Mouse (Mus musculus) neural tube, embryonic 12.5 days (tissue): ENCODE results near the gene Tph2. TPM values are rescaled to one million over a fixed set of nuclear protein-coding genes. Genes with fewer than 3 reads are reported as not detected.

Source experiments
- ATAC-seq: fragments of 200-750 bp; cut with Nextera tagmentation; 2 replicates; pipeline ENCODE4 v1.8.0; 2017; ENCODE audit warnings: low read depth, mild to moderate bottlenecking, moderate TSS enrichment, moderate library complexity; ENCODE audit not compliant: low FRiP score
- H3K27ac ChIP-seq: fragments of 300-500 bp; sonication (generic); 2 replicates; pipeline ENCODE4 v1.5.1; 2016
- H3K27me3 ChIP-seq: fragments of 300-500 bp; sonication (generic); replicated peaks from 2 replicates; pipeline ENCODE4 v1.6.1; 2016; ENCODE audit warnings: mild to moderate bottlenecking
- H3K36me3 ChIP-seq: fragments of 300-500 bp; sonication (generic); 2 replicates; pipeline ENCODE4 v1.6.1; 2016; ENCODE audit warnings: mild to moderate bottlenecking
- H3K4me1 ChIP-seq: fragments of 300-500 bp; sonication (generic); 2 replicates; pipeline ENCODE4 v1.6.1; 2016
- H3K4me2 ChIP-seq: fragments of 300-500 bp; sonication (generic); replicated peaks from 2 replicates; pipeline ENCODE4 v1.6.1; 2016; ENCODE audit warnings: mild to moderate bottlenecking
- H3K4me3 ChIP-seq: fragments of 300-500 bp; sonication (generic); 2 replicates; pipeline ENCODE4 v1.5.1; 2016
- H3K9ac ChIP-seq: fragments of 300-500 bp; sonication (generic); 2 replicates; pipeline ENCODE4 v1.6.1; 2016; ENCODE audit warnings: mild to moderate bottlenecking
- H3K9me3 ChIP-seq: fragments of 300-500 bp; sonication (generic); 2 replicates; pipeline ENCODE4 v1.6.1; 2016; ENCODE audit warnings: mild to moderate bottlenecking
- WGBS: fragments of 180-500 bp; shearing (Covaris S2); methylation state at CpG from one replicate; pipeline ENCODE4 v1.1.7; 2016; 5-methylcytosine and 5-hydroxymethylcytosine counted together
- polyA plus RNA-seq: library from polyadenylated mRNA; unstranded; fragments of >200 nt; fragmentation: Nextera tagmentation; extraction: Ambion mirVana; gene quantifications from 2 replicates; pipeline ENCODE4 v1.2.1, GENCODE M21; 2016

Tph2 gene
- polyA plus RNA-seq, 1 experiment from 2014 or later, result 0.20 TPM

GRCm38 (mm10) chr10:115175591-115175991 is 9.2 kb downstream of the Tph2 start:
- no peak overlapping the region for H3K4me3 ChIP-seq
- no peak for ATAC-seq
- no peaks in the 10 kb centered on the region for H3K9me3 ChIP-seq
- no peak overlapping the region for H3K9ac ChIP-seq
- H3K27me3 ChIP-seq, result no peaks in the 10 kb centered on the region
- H3K36me3 ChIP-seq, result no peaks in the 10 kb centered on the region
- H3K27ac ChIP-seq, result no peak overlapping the region
- 0 out of 2 replicates have a peak overlapping the region, but pooled peaks have one; percentile 6 for H3K4me2 ChIP-seq
- WGBS, result 50% methylated on average over 12 of the region's 12 CpGs
- H3K4me1 ChIP-seq, result peaks cover 7% of the 10 kb centered on the region; the same call in 1 of the 2 replicates

- Histone ChIP-seq H3K27me3 (no peaks in the 10 kb centered on the region), H3K9me3 (no peaks in the 10 kb centered on the region), H3K4me2 (no peak overlapping the region), H3K36me3 (no peaks in the 10 kb centered on the region), H3K4me1 (peaks cover 12% of the 10 kb centered on the region; the same call in 1 of the 2 replicates), H3K4me3 (no peak overlapping the region), H3K27ac (no peak overlapping the region), H3K9ac (no peak overlapping the region)
- WGBS, result 85% methylated on average over 10 of the region's 10 CpGs
- ATAC-seq, result no peak
These were observed 11.5 kb downstream of the Tph2 start for GRCm38 (mm10) chr10:115173336-115173735.

- Histone ChIP-seq H3K27ac (no peak overlapping the region), H3K4me1 (peaks cover 12% of the 10 kb centered on the region; the same call in 1 of the 2 replicates), H3K4me3 (no peak overlapping the region), H3K9me3 (no peaks in the 10 kb centered on the region), H3K9ac (no peak overlapping the region), H3K27me3 (no peaks in the 10 kb centered on the region), H3K4me2 (no peak overlapping the region), H3K36me3 (no peaks in the 10 kb centered on the region)
- 69% methylated on average over 8 of the region's 8 CpGs for WGBS
- ATAC-seq, result peak; percentile 41; the same call in 1 of the 2 replicates
These were observed 13.4 kb downstream of the Tph2 start for GRCm38 (mm10) chr10:115171351-115171818.

DNA sequence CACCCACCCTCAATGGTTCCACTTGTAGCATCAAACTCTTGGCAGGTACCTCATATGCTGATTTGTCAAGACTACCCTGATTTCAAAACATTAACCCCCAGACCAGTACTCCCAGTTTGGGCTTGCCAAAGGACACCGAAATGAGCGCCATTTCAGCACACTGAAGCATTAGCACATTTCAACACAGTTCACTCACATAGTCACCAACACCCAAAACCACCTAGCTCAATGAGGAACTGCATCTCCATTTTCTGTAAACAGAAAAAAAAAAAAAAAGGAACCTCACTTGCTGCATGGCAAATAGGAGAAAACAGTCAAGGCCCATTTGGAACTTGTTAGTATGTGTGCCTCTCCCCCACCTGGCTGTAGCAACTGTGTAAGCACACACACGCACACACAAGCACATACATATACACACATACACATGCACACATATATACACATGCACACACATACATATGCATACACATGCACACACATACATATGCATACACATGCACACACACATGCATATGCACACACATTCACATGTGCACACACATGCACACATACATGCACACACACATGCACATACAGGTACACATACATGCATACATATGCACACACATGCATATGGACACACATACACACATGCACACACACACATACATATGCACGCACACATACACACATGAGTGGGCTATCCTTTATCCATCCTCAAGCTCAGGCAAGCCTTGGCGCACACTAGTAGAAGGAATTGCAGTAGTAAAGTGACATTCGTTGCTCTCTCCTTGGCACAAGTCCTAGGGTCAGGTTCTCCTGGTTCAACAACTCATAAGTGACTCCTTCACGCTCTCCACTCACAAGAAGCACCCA is 14.1 kb downstream of the Tph2 start:
- peaks cover 12% of the 10 kb centered on the region; the same call in 1 of the 2 replicates for H3K4me1 ChIP-seq
- H3K4me2 ChIP-seq, result no peak overlapping the region
- H3K27ac ChIP-seq, result no peak overlapping the region
- no peak for ATAC-seq
- H3K4me3 ChIP-seq, result no peak overlapping the region
- no peak overlapping the region for H3K9ac ChIP-seq
- no peaks in the 10 kb centered on the region for H3K36me3 ChIP-seq
- WGBS, result 89% methylated on average over 7 of the region's 7 CpGs
- H3K27me3 ChIP-seq, result no peaks in the 10 kb centered on the region
- H3K9me3 ChIP-seq, result no peaks in the 10 kb centered on the region

- Histone ChIP-seq H3K27me3 (no peaks in the 10 kb centered on the region), H3K9me3 (no peaks in the 10 kb centered on the region), H3K4me3 (no peak overlapping the region), H3K27ac (no peak overlapping the region), H3K4me2 (peak overlapping the region; percentile 14; the same call in 1 of the 2 replicates), H3K36me3 (no peaks in the 10 kb centered on the region), H3K4me1 (peaks cover 6% of the 10 kb centered on the region; the same call in 1 of the 2 replicates), H3K9ac (no peak overlapping the region)
- peak; percentile 38; the same call in 1 of the 2 replicates for ATAC-seq
- 13% methylated on average over 9 of the region's 9 CpGs for WGBS
These were observed 15.4 kb downstream of the Tph2 start for GRCm38 (mm10) chr10:115169410-115169809.

DNA sequence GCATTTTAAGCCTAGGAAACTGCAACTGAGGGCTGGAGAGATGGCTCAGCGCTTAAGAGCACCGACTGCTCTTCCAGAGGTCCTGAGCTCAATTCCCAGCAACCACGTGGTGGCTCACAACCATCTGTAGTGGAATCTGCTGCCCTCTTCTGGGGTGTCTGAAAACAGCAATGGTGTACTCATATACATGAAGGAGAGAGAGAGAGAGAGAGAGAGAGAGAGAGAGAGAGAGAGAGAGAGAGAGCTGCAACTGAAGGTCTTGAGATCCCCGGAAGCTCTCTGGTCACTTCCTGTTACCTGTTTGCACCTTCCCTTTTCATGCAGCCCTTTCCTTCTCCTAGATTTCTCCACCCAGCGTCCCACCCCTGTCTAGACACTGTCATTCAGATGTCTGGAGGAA is 24.5 kb downstream of the Tph2 start:
- H3K27me3 ChIP-seq, result no peaks in the 10 kb centered on the region
- 71% methylated on average over 5 of the region's 5 CpGs for WGBS
- ATAC-seq, result no peak
- no peaks in the 10 kb centered on the region for H3K9me3 ChIP-seq
- H3K9ac ChIP-seq, result no peak overlapping the region
- H3K4me2 ChIP-seq, result no peak overlapping the region
- no peak overlapping the region for H3K4me3 ChIP-seq
- no peaks in the 10 kb centered on the region for H3K4me1 ChIP-seq
- no peak overlapping the region for H3K27ac ChIP-seq
- H3K36me3 ChIP-seq, result no peaks in the 10 kb centered on the region

DNA sequence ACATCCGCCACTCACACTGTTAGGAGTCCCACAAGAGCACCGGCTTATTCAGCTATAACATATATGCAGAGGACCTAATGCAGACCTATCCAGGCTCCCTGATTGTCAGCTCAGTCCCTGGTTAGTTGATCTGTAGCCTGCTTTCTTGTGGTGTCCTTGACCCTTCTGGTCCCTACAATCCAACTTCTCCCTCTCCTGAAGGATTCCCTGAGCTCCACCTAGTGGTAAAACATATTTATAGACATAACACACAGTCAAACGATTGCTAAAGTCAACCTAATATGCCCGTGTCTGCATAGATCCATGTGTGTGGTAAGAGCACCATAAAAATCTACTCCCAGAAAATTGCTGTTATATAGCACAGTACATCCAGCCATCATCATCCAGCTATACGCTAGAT is 37.5 kb downstream of the Tph2 start:
- no peak overlapping the region for H3K9ac ChIP-seq
- H3K9me3 ChIP-seq, result no peaks in the 10 kb centered on the region
- H3K27ac ChIP-seq, result no peak overlapping the region
- no peak overlapping the region for H3K4me2 ChIP-seq
- H3K36me3 ChIP-seq, result no peaks in the 10 kb centered on the region
- WGBS, result 77% methylated on average over 5 of the region's 5 CpGs
- no peaks in the 10 kb centered on the region for H3K27me3 ChIP-seq
- no peak for ATAC-seq
- no peak overlapping the region for H3K4me3 ChIP-seq
- H3K4me1 ChIP-seq, result no peaks in the 10 kb centered on the region

DNA sequence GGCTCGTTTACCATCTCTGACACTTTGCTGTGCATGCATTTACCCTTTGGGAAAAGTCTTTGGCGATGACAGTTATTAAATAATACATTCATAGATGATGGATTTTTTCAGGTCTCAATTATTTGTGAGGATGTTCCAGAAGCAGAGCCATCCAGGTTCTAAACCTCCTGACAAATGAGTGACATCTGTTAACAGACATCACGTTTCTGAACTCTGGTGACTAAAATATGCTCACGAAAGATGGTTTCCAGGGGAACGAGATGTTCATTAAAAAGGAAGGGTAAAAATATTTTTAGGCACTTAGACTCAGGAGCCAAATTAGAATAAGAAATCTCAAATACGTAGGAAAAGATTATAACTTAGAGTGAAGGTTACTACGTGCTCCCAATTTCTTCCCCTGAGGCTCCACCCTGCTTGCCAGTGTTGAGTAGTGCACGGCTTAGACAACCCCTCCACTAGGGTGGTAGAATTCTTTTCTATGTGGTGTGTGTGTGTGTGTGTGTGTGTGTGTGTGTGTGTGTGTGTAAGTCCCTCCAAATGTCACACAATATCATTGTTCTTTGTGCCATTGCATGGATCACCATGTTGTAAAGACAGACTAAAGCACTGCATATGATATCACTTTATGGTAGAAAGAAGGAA is 38.4 kb downstream of the Tph2 start:
- 88% methylated on average over 8 of the region's 8 CpGs for WGBS
- Histone ChIP-seq H3K9ac (no peak overlapping the region), H3K4me2 (no peak overlapping the region), H3K27ac (no peak overlapping the region), H3K4me3 (no peak overlapping the region), H3K4me1 (no peaks in the 10 kb centered on the region), H3K27me3 (no peaks in the 10 kb centered on the region), H3K36me3 (no peaks in the 10 kb centered on the region), H3K9me3 (no peaks in the 10 kb centered on the region)
- ATAC-seq, result no peak

- no peak overlapping the region for H3K27ac ChIP-seq
- no peak overlapping the region for H3K4me3 ChIP-seq
- no peaks in the 10 kb centered on the region for H3K4me1 ChIP-seq
- H3K9me3 ChIP-seq, result no peaks in the 10 kb centered on the region
- ATAC-seq, result no peak
- H3K9ac ChIP-seq, result no peak overlapping the region
- H3K36me3 ChIP-seq, result no peaks in the 10 kb centered on the region
- WGBS, result 39% methylated on average over 5 of the region's 5 CpGs
- no peaks in the 10 kb centered on the region for H3K27me3 ChIP-seq
- no peak overlapping the region for H3K4me2 ChIP-seq
These were observed 40.3 kb downstream of the Tph2 start for GRCm38 (mm10) chr10:115144542-115144941.

DNA sequence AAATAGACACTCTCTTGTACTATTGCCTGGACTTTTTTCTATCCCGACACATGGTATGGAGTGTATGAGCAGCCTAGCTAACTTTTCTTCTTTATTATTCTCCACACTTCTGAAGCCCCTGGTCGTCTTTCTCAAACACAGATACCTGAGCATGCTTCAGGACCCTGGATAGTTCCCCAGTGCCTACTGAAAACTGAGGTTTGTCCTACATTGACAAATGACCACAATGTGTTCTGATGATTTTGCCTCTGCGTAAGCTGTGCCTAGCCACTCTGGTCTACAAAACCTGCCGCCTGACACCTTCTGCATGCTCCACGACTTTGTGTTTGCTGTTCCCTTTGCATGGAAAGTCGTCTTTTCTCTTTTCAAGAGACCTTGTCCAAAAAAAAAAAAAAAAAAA is 41.2 kb downstream of the Tph2 start:
- Histone ChIP-seq H3K9ac (no peak overlapping the region), H3K36me3 (no peaks in the 10 kb centered on the region), H3K4me1 (no peaks in the 10 kb centered on the region), H3K4me3 (no peak overlapping the region), H3K4me2 (no peak overlapping the region), H3K27me3 (no peaks in the 10 kb centered on the region), H3K27ac (no peak overlapping the region), H3K9me3 (no peaks in the 10 kb centered on the region)
- ATAC-seq, result no peak
- WGBS, result 51% methylated on average over 6 of the region's 6 CpGs

GRCm38 (mm10) chr10:115137016-115137415 is 47.8 kb downstream of the Tph2 start:
- Histone ChIP-seq H3K9ac (no peak overlapping the region), H3K27me3 (no peaks in the 10 kb centered on the region), H3K4me3 (no peak overlapping the region), H3K9me3 (no peaks in the 10 kb centered on the region), H3K36me3 (no peaks in the 10 kb centered on the region), H3K4me2 (no peak overlapping the region), H3K27ac (no peak overlapping the region), H3K4me1 (no peaks in the 10 kb centered on the region)
- no peak for ATAC-seq
- WGBS, result 84% methylated on average over 7 of the region's 7 CpGs

GRCm38 (mm10) chr10:115127907-115128306 is 56.9 kb downstream of the Tph2 start:
- WGBS, result 77% methylated on average over 1 of the region's 1 CpGs
- Histone ChIP-seq H3K4me1 (peaks cover 4% of the 10 kb centered on the region), H3K9me3 (no peaks in the 10 kb centered on the region), H3K36me3 (no peaks in the 10 kb centered on the region), H3K27ac (no peak overlapping the region), H3K4me2 (no peak overlapping the region), H3K9ac (no peak overlapping the region), H3K4me3 (no peak overlapping the region), H3K27me3 (no peaks in the 10 kb centered on the region)
- ATAC-seq, result no peak
